Mouse (Mus musculus) ES-Bruce4 (cell line): Measurements from ENCODE around the gene Pglyrp1.

Experiments
- CTCF ChIP-seq: IDR thresholded peaks from one replicate; pipeline ENCODE4 v1.8.1; 2011; ENCODE audit warnings: low read depth, low read length
- EP300 ChIP-seq: IDR thresholded peaks from 2 replicates; pipeline ENCODE4 v1.6.1; 2011; ENCODE audit warnings: low read depth, low read length; ENCODE audit not compliant: insufficient read depth
- POLR2A ChIP-seq: IDR thresholded peaks from one replicate; pipeline ENCODE4 v1.8.1; 2011; ENCODE audit warnings: low read length; ENCODE audit not compliant: insufficient read depth

DNA sequence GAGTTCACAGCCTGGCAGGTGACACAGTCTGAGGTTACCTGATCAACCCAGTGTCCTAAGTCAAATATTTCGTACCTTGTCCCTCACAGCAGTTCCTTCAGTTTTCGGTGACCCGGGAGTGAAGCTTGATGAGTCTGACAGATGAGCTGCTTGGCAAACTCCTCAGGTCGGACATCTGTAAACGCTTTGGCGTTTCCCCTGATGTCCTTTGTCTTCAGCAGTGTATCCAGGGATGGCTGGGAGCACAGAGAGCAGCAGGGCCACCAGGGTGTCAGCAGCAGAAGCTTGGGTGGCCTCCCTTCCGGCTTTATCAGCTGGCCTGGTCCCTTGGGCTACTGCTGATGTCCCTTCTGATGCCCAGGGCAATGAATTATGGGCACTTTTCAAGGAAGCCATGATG, 7.6 kb downstream of the Pglyrp1 start:
- TF ChIP-seq POLR2A (no peak), EP300 (no peak), CTCF (no peak)
